Mouse (Mus musculus) splenic B cell, adult 2 months (primary cell): ENCODE measurements at regions not wholly inside any gene's neighbourhood (a gene's known extent, or its start where the extent isn't known, plus 50 kb on each side); places are given as distances from the start of the nearest gene placed in this dataset.

ENCODE experiments used
- DNase-seq: peaks from one replicate; pipeline ENCODE4 v3.0.0-alpha.2; 2011; ENCODE audit warnings: low read depth, low spot score
- H3K27me3 ChIP-seq: 2 replicates; pipeline ENCODE4 v1.6.1; 2012; ENCODE audit warnings: mild to moderate bottlenecking, low read length, moderate library complexity, mixed read lengths; ENCODE audit not compliant: control insufficient read depth, poor library complexity, insufficient read depth, severe bottlenecking
- H3K36me3 ChIP-seq: 2 replicates; pipeline ENCODE4 v1.6.1; 2012; ENCODE audit warnings: mild to moderate bottlenecking, low read length, moderate library complexity, mixed read lengths; ENCODE audit not compliant: control insufficient read depth, poor library complexity, insufficient read depth, severe bottlenecking

GRCm38 (mm10) chr3:52708301-52708700 lies 308.7 kb downstream of the Cog6 start:
- no peaks in the 10 kb centered on the region for H3K36me3 ChIP-seq
- no peaks in the 10 kb centered on the region; the same call in 1 of the 2 replicates for H3K27me3 ChIP-seq
- no peak for DNase-seq

GRCm38 (mm10) chr3:52706626-52707025 lies 310.4 kb downstream of the Cog6 start:
- Histone ChIP-seq H3K36me3 (no peaks in the 10 kb centered on the region), H3K27me3 (no peaks in the 10 kb centered on the region; the same call in 1 of the 2 replicates)
- no peak for DNase-seq

- DNase-seq = no peak
- Histone ChIP-seq H3K36me3 (no peaks in the 10 kb centered on the region), H3K27me3 (no peaks in the 10 kb centered on the region; the same call in 1 of the 2 replicates)
These were observed 313.3 kb downstream of the Cog6 start for GRCm38 (mm10) chr3:52703751-52704150.

GRCm38 (mm10) chr3:52702962-52703361 lies 314.1 kb downstream of the Cog6 start:
- no peak for DNase-seq
- Histone ChIP-seq H3K36me3 (no peaks in the 10 kb centered on the region), H3K27me3 (no peaks in the 10 kb centered on the region; the same call in 1 of the 2 replicates)

- no peak for DNase-seq
- Histone ChIP-seq H3K27me3 (no peaks in the 10 kb centered on the region), H3K36me3 (no peaks in the 10 kb centered on the region)
These were observed 315.4 kb downstream of the Cog6 start for GRCm38 (mm10) chr3:52701601-52702000.

- Histone ChIP-seq H3K36me3 (no peaks in the 10 kb centered on the region), H3K27me3 (no peaks in the 10 kb centered on the region)
- DNase-seq = no peak
These were observed 323.2 kb downstream of the Cog6 start for GRCm38 (mm10) chr3:52693813-52694212.

- no peaks in the 10 kb centered on the region for H3K27me3 ChIP-seq
- no peak for DNase-seq
These were observed 331.4 kb downstream of the Cog6 start for GRCm38 (mm10) chr3:52685434-52686181.

GRCm38 (mm10) chr3:52680824-52681388 lies 336.1 kb downstream of the Cog6 start:
- no peaks in the 10 kb centered on the region for H3K36me3 ChIP-seq
- H3K27me3 ChIP-seq = no peaks in the 10 kb centered on the region
- no peak for DNase-seq

More at GRCm38 (mm10) chr3:52685434-52686181, 331.4 kb downstream of the Cog6 start:
- no peaks in the 10 kb centered on the region for H3K36me3 ChIP-seq

GRCm38 (mm10) chr3:52676886-52677670 lies 340.0 kb downstream of the Cog6 start:
- DNase-seq = peak; percentile 46
- Histone ChIP-seq H3K36me3 (no peaks in the 10 kb centered on the region), H3K27me3 (no peaks in the 10 kb centered on the region)

GRCm38 (mm10) chr3:52670628-52671028 lies 346.4 kb downstream of the Cog6 start:
- no peaks in the 10 kb centered on the region for H3K27me3 ChIP-seq
- no peak for DNase-seq
- no peaks in the 10 kb centered on the region for H3K36me3 ChIP-seq

- H3K36me3 ChIP-seq = no peaks in the 10 kb centered on the region
- no peak for DNase-seq
- H3K27me3 ChIP-seq = no peaks in the 10 kb centered on the region
These were observed 353.9 kb downstream of the Cog6 start for GRCm38 (mm10) chr3:52663161-52663602.

GRCm38 (mm10) chr3:52662164-52662908 lies 354.7 kb downstream of the Cog6 start:
- no peak for DNase-seq
- H3K27me3 ChIP-seq = no peaks in the 10 kb centered on the region

GRCm38 (mm10) chr3:52653006-52653405 lies 364.0 kb downstream of the Cog6 start:
- no peaks in the 10 kb centered on the region for H3K36me3 ChIP-seq
- DNase-seq = no peak
- H3K27me3 ChIP-seq = no peaks in the 10 kb centered on the region

More at GRCm38 (mm10) chr3:52662164-52662908, 354.7 kb downstream of the Cog6 start:
- H3K36me3 ChIP-seq = no peaks in the 10 kb centered on the region

GRCm38 (mm10) chr3:52652476-52652870 lies 364.6 kb downstream of the Cog6 start:
- no peak for DNase-seq
- Histone ChIP-seq H3K27me3 (no peaks in the 10 kb centered on the region), H3K36me3 (no peaks in the 10 kb centered on the region)
